Mouse (Mus musculus) left cerebral cortex, postnatal 10 days (tissue): Measurements from ENCODE around the gene Tmem56. TPM values are rescaled to one million over a fixed set of nuclear protein-coding genes. Genes with fewer than 3 reads are reported as not detected.

Source experiments
- DNase-seq, 2 experiments: peaks; one replicate each; pipeline ENCODE4 v3.0.0; 2021 to 2022; ENCODE audit warnings: low spot score in 2 of 2, mixed read lengths in 1 of 2; ENCODE audit errors: extremely low spot score in 1 of 2
- intact Hi-C: fragments of 180-260 bp; cut with DNase I; formaldehyde crosslinking; loops from one replicate; pipeline ENCODE4 v1.15.1; 2025
- total RNA-seq, 2 experiments: library from RNA; stranded (reverse); gene quantifications; 2 replicates each; pipeline ENCODE4 v1.2.3; 2021

Tmem56 gene
- total RNA-seq, 2 experiments from 2014 or later, result 25.7 to 28.5 TPM

DNA sequence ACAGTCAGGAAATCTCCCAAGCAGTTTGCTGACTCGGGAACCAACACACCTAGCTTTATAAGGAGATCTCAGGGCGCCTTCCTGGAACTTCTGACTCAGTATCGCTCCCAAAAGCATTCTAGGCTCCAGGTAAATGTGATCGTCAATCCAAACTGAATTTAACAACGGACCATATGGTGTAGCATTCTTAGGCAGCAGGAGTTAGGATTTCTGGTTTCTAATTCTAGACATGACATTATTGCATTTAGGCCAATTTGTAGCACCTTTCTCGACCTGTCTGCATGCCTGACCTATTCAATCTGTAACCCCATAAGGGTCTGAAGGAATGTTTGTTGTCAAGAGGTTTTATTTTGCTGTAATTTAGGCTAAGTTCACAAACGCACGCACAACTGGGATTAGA lies 7.8 kb upstream of the Tmem56 start:
- intact Hi-C loops, result loop anchor here (5.0 kb wide), 1 partner anchor 118 kb away; the partner anchor contains the start of gene Rwdd3
- no peak for DNase-seq

DNA sequence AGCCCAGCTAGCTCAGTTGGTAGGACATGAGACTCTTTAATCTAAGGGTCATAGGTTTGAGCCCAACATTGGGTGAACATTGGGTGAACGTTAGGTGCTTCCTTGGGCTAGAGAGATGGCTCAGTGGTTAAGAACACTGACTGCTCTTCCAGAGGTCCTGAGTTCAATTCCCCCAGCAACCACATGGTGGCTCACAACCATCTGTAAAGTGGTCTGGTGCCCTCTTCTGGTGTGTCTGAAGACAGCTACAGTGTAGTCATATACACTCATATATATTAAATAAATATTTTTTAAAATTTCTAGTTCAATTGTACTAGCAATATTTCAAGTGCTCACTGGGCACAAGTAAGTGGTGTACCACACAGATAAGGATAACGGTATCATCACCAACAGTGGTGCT lies 4.3 kb upstream of the Tmem56 start:
- DNase-seq, result no peak
- intact Hi-C loops, result no loop called here

DNA sequence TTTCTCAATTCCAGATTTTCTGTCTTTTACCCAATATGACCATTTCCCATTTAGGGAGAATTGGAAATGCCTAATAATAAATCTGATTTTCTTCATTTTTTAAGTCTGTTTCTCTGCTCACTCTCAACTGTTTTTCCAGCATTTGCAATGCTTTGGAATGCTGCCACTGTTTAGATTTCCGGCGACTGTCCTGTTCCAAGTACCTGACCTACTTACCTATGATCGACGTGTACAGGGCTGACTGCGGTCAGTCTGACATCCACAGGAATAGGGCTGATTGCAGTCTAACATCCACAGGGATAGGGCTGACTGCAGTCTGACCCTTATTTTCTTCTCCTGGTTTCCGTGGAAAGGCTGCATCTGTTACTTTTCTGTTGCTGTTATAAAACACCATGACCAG lies 2.3 kb upstream of the Tmem56 start:
- no peak for DNase-seq
- intact Hi-C loops, result no loop called here

GRCm38 (mm10) chr3:121279679-121280078 lies 3.2 kb downstream of the Tmem56 start:
- no peak for DNase-seq
- intact Hi-C loops, result no loop called here

- no peak for DNase-seq
- intact Hi-C loops, result no loop called here
Measured at GRCm38 (mm10) chr3:121277557-121277956, 5.3 kb downstream of the Tmem56 start.

- DNase-seq, result no peak
- intact Hi-C loops, result no loop called here
Measured at GRCm38 (mm10) chr3:121277009-121277408, 5.9 kb downstream of the Tmem56 start.

GRCm38 (mm10) chr3:121274010-121274409 lies 8.9 kb downstream of the Tmem56 start:
- DNase-seq, result no peak
- intact Hi-C loops, result no loop called here

DNA sequence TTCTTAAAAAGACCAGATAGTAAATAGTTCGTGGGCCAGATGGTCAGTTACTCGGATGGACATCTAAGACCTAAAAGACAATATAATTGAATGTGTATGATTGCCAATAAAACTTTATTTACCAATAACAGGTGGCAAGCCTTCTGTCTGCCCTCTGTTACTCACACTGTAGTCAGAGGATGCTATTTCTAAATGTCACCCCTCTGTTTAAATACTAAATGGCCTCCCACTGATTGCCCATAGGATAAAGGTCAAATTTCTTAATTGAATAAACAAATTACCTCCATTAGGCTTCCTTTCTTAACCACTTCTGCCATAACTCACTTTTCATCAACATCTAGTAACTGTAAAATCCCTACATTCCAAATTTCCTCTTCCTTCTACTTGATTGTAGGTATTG lies 10.3 kb downstream of the Tmem56 start:
- no peak for DNase-seq
- intact Hi-C loops, result no loop called here

GRCm38 (mm10) chr3:121267283-121267682 lies 15.6 kb downstream of the Tmem56 start:
- no peak for DNase-seq
- intact Hi-C loops, result loop anchor here (10.0 kb wide), 1 partner anchor 92 kb away; the partner anchor contains the start of gene Rwdd3

- intact Hi-C loops, result loop anchor here (10.0 kb wide), 1 partner anchor 89 kb away; the partner anchor contains the start of gene Rwdd3
- no peak for DNase-seq
Measured at GRCm38 (mm10) chr3:121264242-121264641, 18.7 kb downstream of the Tmem56 start.

DNA sequence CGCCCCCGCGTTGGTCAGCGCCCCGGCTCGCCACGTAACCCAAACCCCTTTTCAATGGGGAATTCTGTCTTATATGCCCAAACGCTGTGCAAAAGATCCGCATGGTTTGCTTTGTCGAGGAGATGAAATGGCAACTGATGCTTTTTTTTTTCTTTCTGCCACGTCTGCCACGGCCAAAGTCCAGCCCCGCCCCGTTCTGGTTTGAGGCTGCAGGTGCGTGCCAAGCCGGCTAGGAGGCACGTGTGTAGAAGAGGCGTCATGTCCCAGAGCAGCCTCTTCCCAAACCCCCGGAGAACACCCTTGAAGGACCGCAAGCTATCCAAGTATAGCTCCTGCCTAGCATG lies 19.7 kb downstream of the Tmem56 start:
- intact Hi-C loops, result loop anchor here (10.0 kb wide), 1 partner anchor 88 kb away; the partner anchor contains the start of gene Rwdd3
- peak in 1 of 2 experiments; percentile 61 for DNase-seq

DNA sequence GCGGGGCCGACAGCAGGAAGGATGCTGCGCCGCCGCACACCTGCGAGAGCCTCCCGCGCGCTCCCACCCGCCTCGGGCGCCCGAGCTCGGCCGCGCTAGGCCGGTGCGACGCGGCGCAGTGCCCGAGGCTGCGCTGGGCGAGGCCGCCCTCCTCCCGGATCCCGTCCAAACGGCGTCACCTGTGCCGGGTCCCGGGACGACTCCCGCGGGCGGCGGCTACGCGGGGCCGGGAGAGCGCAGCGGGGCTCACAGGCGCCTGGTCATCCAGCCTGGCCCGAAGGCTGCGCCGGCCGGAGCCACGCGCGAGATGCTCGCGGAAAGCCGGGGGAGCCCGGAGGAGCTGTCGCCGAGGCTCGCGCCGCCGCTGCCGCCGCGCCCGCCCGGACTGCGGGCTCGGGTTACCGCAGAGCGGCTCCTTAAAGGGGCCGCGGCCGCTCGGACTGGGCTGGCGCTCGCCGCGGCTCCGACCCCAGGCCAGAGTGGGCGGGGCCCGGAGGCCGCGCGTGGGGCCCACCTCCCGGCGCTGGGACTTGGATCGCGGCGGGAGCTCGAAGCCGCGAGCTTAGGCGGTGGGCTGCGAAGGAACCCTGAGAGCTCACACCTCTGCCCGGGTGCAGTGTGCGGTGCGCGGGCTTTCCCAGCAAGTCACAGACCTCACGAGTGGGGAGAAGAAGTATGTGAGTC lies 20.2 kb downstream of the Tmem56 start:
- DNase-seq, result peak in 1 of 2 experiments; percentile 71
- intact Hi-C loops, result loop anchor here (10.0 kb wide), 1 partner anchor 88 kb away; the partner anchor contains the start of gene Rwdd3

- intact Hi-C loops, result loop anchor here (10.0 kb wide), 1 partner anchor 87 kb away; the partner anchor contains the start of gene Rwdd3
- DNase-seq, result no peak
Measured at GRCm38 (mm10) chr3:121261939-121262520, 20.9 kb downstream of the Tmem56 start.

GRCm38 (mm10) chr3:121261251-121261650 lies 21.6 kb downstream of the Tmem56 start:
- intact Hi-C loops, result loop anchor here (10.0 kb wide), 1 partner anchor 86 kb away; the partner anchor contains the start of gene Rwdd3
- no peak for DNase-seq

- intact Hi-C loops, result loop anchor here (10.0 kb wide), 1 partner anchor 86 kb away; the partner anchor contains the start of gene Rwdd3
- DNase-seq, result no peak
Measured at GRCm38 (mm10) chr3:121260831-121261230, 22.1 kb downstream of the Tmem56 start.

GRCm38 (mm10) chr3:121260041-121260440 lies 22.9 kb downstream of the Tmem56 start:
- intact Hi-C loops, result loop anchor here (10.0 kb wide), 1 partner anchor 85 kb away; the partner anchor contains the start of gene Rwdd3
- no peak for DNase-seq

DNA sequence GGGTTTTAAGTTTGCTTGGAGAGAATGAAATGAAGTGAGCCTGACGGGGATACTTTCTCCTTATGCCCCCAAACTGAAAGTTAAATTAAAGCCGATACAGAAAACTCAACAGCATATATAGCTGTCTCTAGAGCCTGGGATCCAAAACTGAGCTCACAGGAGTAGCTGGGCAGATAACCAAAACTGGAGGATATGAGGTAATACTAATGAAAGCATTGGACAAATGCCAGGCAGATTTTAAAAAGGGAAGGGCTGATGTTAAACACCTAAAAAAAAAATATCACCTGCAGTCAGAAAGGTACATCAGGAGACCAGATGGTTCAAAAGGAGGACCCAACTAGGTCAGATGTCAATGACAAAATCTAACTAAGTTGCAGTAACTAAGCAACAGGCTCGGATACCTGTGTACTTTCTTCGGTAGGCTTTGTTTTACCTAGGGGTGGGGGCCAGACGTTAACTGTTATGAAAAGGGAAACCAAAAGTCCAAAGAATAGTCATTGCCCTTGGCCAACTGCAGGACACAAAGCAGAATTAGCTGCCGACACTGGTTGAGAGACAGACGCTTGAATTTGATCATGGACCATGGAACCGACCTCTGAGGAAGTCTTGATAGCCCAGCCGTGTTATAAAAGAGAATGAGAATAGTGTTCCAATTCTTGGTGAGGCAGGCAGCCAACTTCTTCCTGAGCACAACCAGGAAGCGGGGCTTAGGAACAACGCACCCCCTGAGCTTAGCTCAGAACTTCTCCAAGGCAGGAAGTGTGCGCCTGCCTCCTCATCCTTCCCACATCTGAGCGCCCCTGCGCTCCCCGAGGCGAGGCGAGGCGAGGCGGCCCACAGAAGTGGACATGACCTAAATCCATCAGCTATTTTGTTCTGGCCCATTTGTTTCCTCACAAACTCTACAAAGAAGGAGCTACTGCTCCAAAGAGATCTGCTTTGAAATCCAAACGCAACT lies 24.1 kb downstream of the Tmem56 start:
- intact Hi-C loops, result no loop called here
- peak in 1 of 2 experiments; percentile 43 for DNase-seq

GRCm38 (mm10) chr3:121257418-121257817 lies 25.5 kb downstream of the Tmem56 start:
- DNase-seq, result no peak

GRCm38 (mm10) chr3:121256131-121256530 lies 26.8 kb downstream of the Tmem56 start:
- intact Hi-C loops, result no loop called here
- no peak for DNase-seq

More at GRCm38 (mm10) chr3:121257418-121257817, 25.5 kb downstream of the Tmem56 start:
- intact Hi-C loops, result no loop called here
